22 mouse cellular contexts compared by ENCODE assay signal in the genomic region with DNA sequence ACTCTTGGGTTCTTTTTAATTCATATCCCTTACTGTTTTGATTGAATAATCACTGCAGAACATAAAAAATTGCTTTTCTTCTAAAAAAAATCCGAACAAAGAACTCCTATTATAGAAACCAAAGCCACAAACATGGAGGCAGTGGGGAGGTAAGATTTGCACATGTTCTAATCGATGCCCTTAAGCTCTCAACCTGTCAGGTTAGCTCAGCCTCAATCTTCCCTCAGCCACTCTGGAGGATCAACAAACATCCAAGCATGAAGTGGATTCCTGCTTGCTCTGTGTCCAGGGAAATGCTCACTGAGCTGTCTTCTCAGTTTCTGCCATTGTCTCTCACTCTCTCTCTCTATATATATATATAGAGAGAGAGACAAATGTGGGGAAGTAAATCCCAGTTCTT.
A peak's percentile ranks its signal among the peaks of the same experiment; 100 is the strongest.
DNase-seq lines count a peak whose midpoint lies in the region; ATAC-seq and TF ChIP-seq lines count a peak whose summit lies in the region.
"Had no signal": no experiment of that assay in that cellular context is flagged by ENCODE, and none has a peak within 500 bp of the region (broad histone marks: within the 10 kb centered on the region; RNA-seq: fewer than 3 reads in every experiment).

No protein-coding gene starts in this region.

- no peak for TF ChIP-seq POLR2A in brain, embryonic 14.5 days (IDR thresholded peaks at IDR 0.05; ENCODE audit: borderline replicate concordance, extremely low read depth, insufficient read depth, insufficient read length, poor library complexity, severe bottlenecking)

- no peaks in the 10 kb centered on the region for H3K9me3 ChIP-seq in embryonic facial prominence, embryonic 14.5 days (ENCODE audit: control insufficient read depth, low read length)
- no peaks in the 10 kb centered on the region for H3K9me3 ChIP-seq in embryonic facial prominence, embryonic 10.5 days
- H3K9me3 ChIP-seq: embryonic facial prominence, embryonic 12.5 days; embryonic facial prominence, embryonic 15.5 days; forebrain, embryonic 10.5 days; forebrain, embryonic 12.5 days had no signal

- H3K4me3 ChIP-seq in embryonic facial prominence, embryonic 14.5 days (ENCODE audit: low read depth, low read length), result no peak overlapping the region
- H3K4me3 ChIP-seq in embryonic facial prominence, embryonic 10.5 days, result no peak overlapping the region
- H3K4me3 ChIP-seq: embryonic facial prominence, embryonic 12.5 days; embryonic facial prominence, embryonic 15.5 days; erythroblast, embryonic 14.5 days; forebrain, embryonic 10.5 days; forebrain, embryonic 12.5 days had no signal

- H3K9ac ChIP-seq in embryonic facial prominence, embryonic 14.5 days (ENCODE audit: low read depth, low read length), result no peak overlapping the region
- H3K9ac ChIP-seq: embryonic facial prominence, embryonic 12.5 days; embryonic facial prominence, embryonic 15.5 days; forebrain, embryonic 12.5 days had no signal

- no peaks in the 10 kb centered on the region for H3K36me3 ChIP-seq in embryonic facial prominence, embryonic 14.5 days (ENCODE audit: control insufficient read depth, insufficient read depth, low read length)
- no peaks in the 10 kb centered on the region for H3K36me3 ChIP-seq in embryonic facial prominence, embryonic 10.5 days (replicated peaks)
- H3K36me3 ChIP-seq: embryonic facial prominence, embryonic 12.5 days; embryonic facial prominence, embryonic 15.5 days; forebrain, embryonic 10.5 days; forebrain, embryonic 12.5 days had no signal

- no peak for TF ChIP-seq CTCF in brain, embryonic 14.5 days (IDR thresholded peaks at IDR 0.05; ENCODE audit: borderline replicate concordance, extremely low read depth, insufficient read depth, insufficient read length)

- DNase-seq in embryonic facial prominence, embryonic 14.5 days (ENCODE audit: low spot score), result peak; percentile 9
- no peak for DNase-seq in embryonic facial prominence, embryonic 10.5 days (ENCODE audit: low spot score)
- DNase-seq in brain, embryonic 14.5 days (ENCODE audit: low read depth), result peak; percentile 37
- peak; percentile 73 for DNase-seq in retina, postnatal 1 day
- DNase-seq in B cell, adult 2 months, result no peak
- no peak for DNase-seq in cerebellum, postnatal 10 days
- DNase-seq: adrenal gland, adult 2 months; adrenal gland, postnatal 10 days; adrenal gland, postnatal 25 days; cerebellum, adult 11-12 months; cerebellum, adult 2 months; cerebellum, adult 9-10 months; cerebellum, postnatal 14 days; cerebellum, postnatal 36 days; embryo, embryonic 11 days had no signal

- H3K4me1 ChIP-seq in embryonic facial prominence, embryonic 14.5 days (ENCODE audit: control insufficient read depth, insufficient read depth, low read length), result no peaks in the 10 kb centered on the region
- H3K4me1 ChIP-seq in embryonic facial prominence, embryonic 10.5 days, result no peaks in the 10 kb centered on the region
- H3K4me1 ChIP-seq: embryonic facial prominence, embryonic 12.5 days; embryonic facial prominence, embryonic 15.5 days; forebrain, embryonic 10.5 days; forebrain, embryonic 12.5 days had no signal

- no peak overlapping the region for H3K27ac ChIP-seq in embryonic facial prominence, embryonic 14.5 days (replicated peaks; ENCODE audit: low read depth, low read length)
- no peak overlapping the region for H3K27ac ChIP-seq in embryonic facial prominence, embryonic 10.5 days (replicated peaks)
- H3K27ac ChIP-seq: embryonic facial prominence, embryonic 12.5 days; embryonic facial prominence, embryonic 15.5 days; forebrain, embryonic 10.5 days; forebrain, embryonic 12.5 days had no signal

- no peaks in the 10 kb centered on the region for H3K27me3 ChIP-seq in embryonic facial prominence, embryonic 14.5 days (replicated peaks; ENCODE audit: control insufficient read depth, insufficient read depth, low read length)
- no peaks in the 10 kb centered on the region for H3K27me3 ChIP-seq in embryonic facial prominence, embryonic 10.5 days (replicated peaks; ENCODE audit: low read depth, poor library complexity, severe bottlenecking)
- H3K27me3 ChIP-seq: embryonic facial prominence, embryonic 12.5 days; embryonic facial prominence, embryonic 15.5 days; forebrain, embryonic 12.5 days had no signal

- WGBS in embryonic facial prominence, embryonic 14.5 days, result 44% methylated on average over 2 of the region's 2 CpGs
- WGBS in embryonic facial prominence, embryonic 10.5 days, result 77% methylated on average over 2 of the region's 2 CpGs

- ATAC-seq in embryonic facial prominence, embryonic 14.5 days (ENCODE audit: low read depth), result no peak
- ATAC-seq: forebrain, embryonic 14.5 days; forebrain, embryonic 16.5 days had no signal

- no peak overlapping the region for H3K4me2 ChIP-seq in embryonic facial prominence, embryonic 14.5 days (ENCODE audit: low read depth, low read length)
- H3K4me2 ChIP-seq: embryonic facial prominence, embryonic 12.5 days; embryonic facial prominence, embryonic 15.5 days; forebrain, embryonic 12.5 days had no signal

Comparison
In these comparisons a context has a peak if more than half of its experiments do, and no peak if none do; other contexts are left out.
1. DNase-seq: peak in embryonic facial prominence, embryonic 14.5 days (single experiment), brain, embryonic 14.5 days (single experiment) and retina, postnatal 1 day (single experiment); none in embryonic facial prominence, embryonic 10.5 days (single experiment), B cell, adult 2 months (0 of 2) and cerebellum, postnatal 10 days (0 of 2).